Mouse (Mus musculus): Measurements from ENCODE around the gene Mta3.

DNA sequence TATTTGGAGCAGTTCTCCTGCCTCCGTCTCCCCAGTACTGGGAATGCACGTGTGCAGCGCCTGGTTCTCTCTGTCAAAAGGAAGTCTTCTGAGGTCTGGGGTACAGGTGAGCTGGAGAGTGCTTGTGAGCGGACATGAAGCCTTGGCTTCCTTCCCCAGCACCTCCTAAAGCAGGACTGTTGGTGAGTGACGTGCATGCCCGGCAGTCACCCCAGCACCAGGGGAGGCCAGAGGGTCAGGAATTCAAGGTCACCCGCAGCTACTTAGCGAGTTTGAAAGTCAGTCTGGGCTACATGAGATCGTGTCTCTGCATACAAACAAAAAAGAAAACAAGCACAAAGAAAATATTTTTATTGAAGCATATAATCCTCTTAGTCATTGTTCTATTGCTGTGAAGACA lies 17.1 kb downstream of the Mta3 start:
- TF ChIP-seq CTCF (IDR thresholded peaks at IDR 0.05; ENCODE audit: borderline replicate concordance, control insufficient read depth, extremely low read depth, insufficient read depth, low read length, poor library complexity) (no peak), POLR2A (IDR thresholded peaks at IDR 0.05; ENCODE audit: control insufficient read depth, extremely low read depth, insufficient read depth, low read length, poor library complexity) (no peak)

Measured in thymus, adult 2 months (tissue).